Mouse (Mus musculus) embryonic facial prominence, embryonic 11.5 days (tissue): ENCODE measurements around the gene Atp13a5. TPM values are rescaled to one million over a fixed set of nuclear protein-coding genes. Genes with fewer than 3 reads are reported as not detected.

ENCODE experiments used
- ATAC-seq: fragments of 200-750 bp; cut with Nextera tagmentation; replicated peaks from 2 replicates; pipeline ENCODE4 v1.8.0; 2017; ENCODE audit warnings: low read depth; ENCODE audit not compliant: insufficient number of reproducible peaks, low FRiP score, low TSS enrichment
- DNase-seq: peaks from one replicate; pipeline ENCODE4 v3.0.0-alpha.2; 2015; ENCODE audit warnings: low spot score
- H3K27ac ChIP-seq: fragments of 300-500 bp; sonication (generic); replicated peaks from 2 replicates; pipeline ENCODE4 v1.5.1; 2014; ENCODE audit warnings: mild to moderate bottlenecking, low read depth, low read length, control low read depth
- H3K27me3 ChIP-seq: fragments of 300-500 bp; sonication (generic); 2 replicates; pipeline ENCODE4 v1.6.1; 2014; ENCODE audit warnings: mild to moderate bottlenecking, low read length, moderate library complexity, mixed read lengths; ENCODE audit not compliant: control insufficient read depth, insufficient read depth
- H3K36me3 ChIP-seq: fragments of 300-500 bp; sonication (generic); replicated peaks from 2 replicates; pipeline ENCODE4 v1.6.1; 2014; ENCODE audit warnings: low read depth, mild to moderate bottlenecking, low read length, moderate library complexity, mixed read lengths; ENCODE audit not compliant: control insufficient read depth, insufficient read depth
- H3K4me1 ChIP-seq: fragments of 300-500 bp; sonication (generic); 2 replicates; pipeline ENCODE4 v1.6.1; 2014; ENCODE audit warnings: low read length, mixed read lengths; ENCODE audit not compliant: control insufficient read depth, insufficient read depth
- H3K4me2 ChIP-seq: fragments of 300-500 bp; sonication (generic); 2 replicates; pipeline ENCODE4 v1.6.1; 2014; ENCODE audit warnings: low read depth, mild to moderate bottlenecking, control low read depth, low read length, moderate library complexity
- H3K4me3 ChIP-seq: fragments of 300-500 bp; sonication (generic); 2 replicates; pipeline ENCODE4 v1.5.1; 2014; ENCODE audit warnings: low read depth, low read length, control low read depth
- H3K9ac ChIP-seq: fragments of 300-500 bp; sonication (generic); replicated peaks from 2 replicates; pipeline ENCODE4 v1.6.1; 2014; ENCODE audit warnings: mild to moderate bottlenecking, control low read depth, low read length
- H3K9me3 ChIP-seq: fragments of 300-500 bp; sonication (generic); replicated peaks from 2 replicates; pipeline ENCODE4 v1.6.1; 2016; ENCODE audit warnings: mild to moderate bottlenecking, low read length, inconsistent platforms, mixed read lengths; ENCODE audit not compliant: control insufficient read depth
- WGBS: fragments of 180-500 bp; shearing (Covaris S2); extraction: QIAGEN DNeasy Blood & Tissue Kit; methylation state at CpG from one replicate; pipeline ENCODE4 v1.1.7; 2014; 5-methylcytosine and 5-hydroxymethylcytosine counted together
- polyA plus RNA-seq: library from polyadenylated mRNA; unstranded; fragments of >200 nt; fragmentation: Nextera tagmentation; extraction: Ambion mirVana; gene quantifications from 2 replicates; pipeline ENCODE4 v1.2.1, GENCODE M21; 2014

The Atp13a5 gene
- polyA plus RNA-seq, result 0.10 TPM in 1 of 2 replicates, not detected in the other

DNA sequence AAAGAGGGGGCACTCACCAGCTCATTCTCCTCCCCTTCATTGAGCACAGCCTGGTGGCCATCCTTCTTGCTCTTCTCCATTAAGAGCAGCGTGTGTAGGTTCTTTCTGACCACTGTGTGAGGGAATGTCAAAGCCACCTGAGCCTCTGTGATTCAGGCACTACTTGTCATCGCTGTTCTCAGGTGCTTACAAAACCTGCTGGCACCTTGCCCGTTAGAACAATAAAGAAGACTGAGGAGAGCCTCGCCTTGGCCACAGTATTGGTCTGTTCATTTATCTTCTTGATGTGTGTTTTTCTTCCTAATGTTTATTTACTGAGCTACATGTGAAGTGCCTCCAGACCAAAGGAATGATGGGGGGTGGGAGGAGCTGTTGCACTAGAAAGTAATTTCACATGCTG lies at the start of gene Atp13a5:
Gene Atp13a5 (minus strand): TSS at position 275 of the 400 bp plus-strand sequence.
- no peak for ATAC-seq
- 80% methylated on average over 4 of the region's 4 CpGs for WGBS

DNA sequence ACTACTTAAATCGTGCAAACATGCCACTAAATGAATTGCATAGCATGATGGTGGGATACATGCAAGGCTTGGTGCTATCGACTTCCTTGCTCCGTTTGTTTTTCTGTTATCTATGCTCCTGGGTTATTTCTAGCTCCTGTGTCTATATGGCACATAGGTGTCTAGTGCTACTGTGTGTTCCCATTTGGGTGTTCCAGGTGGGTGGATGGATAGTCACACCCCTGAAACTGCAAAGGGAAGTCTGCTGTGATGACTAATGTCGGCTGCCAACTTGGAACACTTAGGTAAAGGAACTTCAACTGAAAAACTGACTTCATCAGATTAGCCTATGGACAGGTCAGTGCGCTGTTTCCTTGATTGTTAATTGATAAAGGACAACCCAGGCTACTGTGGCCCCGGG lies 36.3 kb upstream of the Atp13a5 start:
- H3K4me3 ChIP-seq, result no peak overlapping the region
- no peaks in the 10 kb centered on the region for H3K36me3 ChIP-seq
- H3K9ac ChIP-seq, result no peak overlapping the region
- no peak overlapping the region for H3K4me2 ChIP-seq
- no peaks in the 10 kb centered on the region for H3K27me3 ChIP-seq
- no peak for ATAC-seq
- H3K27ac ChIP-seq, result no peak overlapping the region
- DNase-seq, result no peak
- no peaks in the 10 kb centered on the region for H3K4me1 ChIP-seq
- no peaks in the 10 kb centered on the region for H3K9me3 ChIP-seq
- 88% methylated on average over 6 of the region's 6 CpGs for WGBS

More for the DNA sequence above, at the start of gene Atp13a5:
- Histone ChIP-seq H3K4me1 (no peaks in the 10 kb centered on the region), H3K36me3 (no peaks in the 10 kb centered on the region), H3K9ac (no peak within 1 kb of the TSS), H3K4me2 (no peak within 1 kb of the TSS), H3K27me3 (no peaks in the 10 kb centered on the region), H3K27ac (no peak within 1 kb of the TSS), H3K4me3 (no peak within 1 kb of the TSS), H3K9me3 (no peaks in the 10 kb centered on the region)
- DNase-seq, result no peak

DNA sequence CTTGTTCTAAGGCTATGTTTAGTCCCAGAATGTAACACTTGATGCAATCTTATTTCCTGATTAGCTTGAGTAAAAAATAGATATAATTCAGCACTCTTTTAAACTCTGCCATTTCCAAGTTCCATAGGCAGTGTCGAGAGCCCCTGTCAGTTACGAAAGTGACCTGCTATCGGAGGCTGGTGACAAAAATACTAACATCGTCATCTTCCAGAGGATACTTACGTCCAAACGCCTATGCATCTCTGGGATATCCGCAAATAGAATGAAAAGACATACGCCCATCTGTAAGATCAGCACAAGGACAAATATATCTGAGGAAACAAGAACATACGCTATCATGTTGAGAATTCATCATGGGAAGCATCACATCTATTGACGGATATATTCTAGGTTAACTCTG lies 28.8 kb upstream of the Atp13a5 start:
- no peak for ATAC-seq
- Histone ChIP-seq H3K9me3 (no peaks in the 10 kb centered on the region), H3K4me3 (no peak overlapping the region), H3K27me3 (no peaks in the 10 kb centered on the region), H3K27ac (no peak overlapping the region), H3K36me3 (no peaks in the 10 kb centered on the region), H3K9ac (no peak overlapping the region), H3K4me2 (no peak overlapping the region), H3K4me1 (no peaks in the 10 kb centered on the region)
- DNase-seq, result no peak
- WGBS, result 93% methylated on average over 10 of the region's 10 CpGs

DNA sequence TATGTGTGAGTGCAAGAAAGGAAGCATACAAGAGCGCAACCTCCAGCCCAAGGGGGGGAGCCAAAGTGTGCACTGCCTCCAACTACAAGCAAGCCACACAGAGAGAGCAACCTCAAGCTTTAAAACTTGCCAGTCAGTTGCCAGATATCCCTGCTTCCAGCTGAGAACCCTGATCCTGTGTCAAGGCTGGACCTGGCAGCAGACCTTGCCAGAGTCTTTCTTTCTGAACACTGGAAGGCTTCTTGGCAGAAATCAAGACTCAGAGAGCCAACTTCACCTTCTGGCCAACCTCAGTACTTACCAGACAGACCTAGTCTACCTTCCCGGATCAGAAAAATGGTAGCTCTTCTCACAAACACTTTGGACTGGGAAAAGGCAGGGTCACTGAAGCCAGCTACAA lies 20.5 kb upstream of the Atp13a5 start:
- Histone ChIP-seq H3K27ac (no peak overlapping the region), H3K9ac (no peak overlapping the region), H3K4me2 (no peak overlapping the region), H3K27me3 (no peaks in the 10 kb centered on the region), H3K36me3 (no peaks in the 10 kb centered on the region), H3K9me3 (no peaks in the 10 kb centered on the region), H3K4me3 (no peak overlapping the region), H3K4me1 (no peaks in the 10 kb centered on the region)
- no peak for DNase-seq
- no peak for ATAC-seq
- 85% methylated on average over 2 of the region's 2 CpGs for WGBS

DNA sequence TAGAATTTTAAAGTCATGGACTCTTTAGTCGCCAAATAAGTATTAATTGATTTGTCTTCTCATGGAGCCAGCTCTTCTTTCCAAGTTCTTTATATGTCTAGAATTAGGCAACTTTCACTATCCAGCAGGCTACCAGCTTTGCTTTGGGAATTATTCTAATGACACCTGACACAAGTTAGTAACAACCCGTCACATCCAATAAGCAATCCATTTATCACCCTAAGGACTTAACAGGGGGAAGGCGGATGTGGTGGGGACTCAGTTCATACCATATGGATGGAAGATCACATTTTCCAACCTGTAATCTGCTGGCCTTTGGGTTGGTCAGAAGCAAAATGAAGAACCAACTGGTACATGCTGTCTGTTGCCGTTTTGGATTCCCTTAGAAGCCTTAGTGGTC lies 6.2 kb upstream of the Atp13a5 start:
- Histone ChIP-seq H3K9me3 (no peaks in the 10 kb centered on the region), H3K27me3 (no peaks in the 10 kb centered on the region), H3K4me3 (no peak overlapping the region), H3K36me3 (no peaks in the 10 kb centered on the region), H3K9ac (no peak overlapping the region), H3K27ac (no peak overlapping the region), H3K4me1 (no peaks in the 10 kb centered on the region), H3K4me2 (no peak overlapping the region)
- DNase-seq, result no peak
- WGBS, result 83% methylated on average over 4 of the region's 4 CpGs
- no peak for ATAC-seq

DNA sequence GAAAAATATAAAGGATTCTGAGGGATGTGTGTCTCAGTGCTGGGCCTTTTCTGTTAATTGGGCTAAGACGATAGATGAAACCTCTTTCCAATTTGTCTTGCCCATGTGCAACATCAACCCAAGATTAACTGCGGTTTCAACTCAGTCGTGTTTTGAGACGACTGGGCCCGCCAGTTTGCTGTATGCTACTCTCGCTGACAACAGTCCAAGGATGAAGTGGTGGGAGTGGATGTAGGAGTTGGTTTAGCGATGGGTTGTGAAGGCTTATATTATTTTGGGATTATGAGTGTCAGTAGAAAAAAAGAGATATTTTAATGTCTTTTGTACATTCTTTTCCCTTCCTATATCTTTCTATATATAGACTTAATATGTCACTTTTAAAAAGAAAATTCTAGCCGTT lies 3.9 kb downstream of the Atp13a5 start:
- no peaks in the 10 kb centered on the region for H3K9me3 ChIP-seq

DNA sequence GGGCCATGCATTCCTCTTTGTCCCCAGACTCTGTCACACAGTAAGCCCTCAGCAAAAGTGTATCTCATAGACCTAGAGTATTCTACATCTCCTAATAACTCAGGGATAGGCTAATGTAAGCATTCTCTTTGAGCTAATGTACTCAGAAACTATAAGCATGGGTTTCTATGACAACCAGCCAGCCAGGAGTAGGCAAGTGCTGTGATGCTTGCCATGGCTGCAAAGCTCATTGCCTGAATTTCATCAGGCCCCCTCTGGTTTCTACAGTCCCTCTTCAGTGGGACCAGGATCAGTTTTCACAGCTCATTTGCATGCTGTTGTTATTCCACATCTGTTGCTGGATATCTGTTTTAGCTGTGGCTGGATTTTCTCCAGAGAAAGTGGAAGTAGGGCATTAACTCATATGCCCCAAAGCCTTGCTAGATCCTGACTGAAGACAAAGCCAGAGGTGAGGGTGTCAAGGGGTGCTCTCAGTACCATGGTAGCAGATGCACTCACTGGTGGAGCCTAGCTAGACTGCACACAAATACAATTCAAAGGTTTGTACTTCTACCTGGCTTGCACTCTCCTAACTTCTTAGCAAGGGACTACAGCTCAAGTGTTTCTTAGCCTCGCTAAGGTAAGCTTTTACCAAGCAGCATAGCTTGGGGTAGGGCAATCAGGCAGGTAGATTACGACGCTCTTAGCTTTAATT lies 47.0 kb downstream of the Atp13a5 start:
- Histone ChIP-seq H3K36me3 (no peaks in the 10 kb centered on the region), H3K4me1 (no peaks in the 10 kb centered on the region), H3K27ac (no peak overlapping the region), H3K9me3 (no peaks in the 10 kb centered on the region), H3K27me3 (no peaks in the 10 kb centered on the region), H3K4me3 (no peak overlapping the region), H3K9ac (no peak overlapping the region), H3K4me2 (no peak overlapping the region)
- peak; percentile 40 for DNase-seq
- WGBS, result 70% methylated on average over 3 of the region's 3 CpGs
- peak; percentile 48; the same call in 1 of the 2 replicates for ATAC-seq

More for the DNA sequence above, 3.9 kb downstream of the Atp13a5 start:
- Histone ChIP-seq H3K27ac (no peak overlapping the region), H3K4me2 (no peak overlapping the region), H3K27me3 (no peaks in the 10 kb centered on the region), H3K36me3 (no peaks in the 10 kb centered on the region), H3K4me3 (no peak overlapping the region), H3K9ac (no peak overlapping the region), H3K4me1 (no peaks in the 10 kb centered on the region)
- DNase-seq (no peak), ATAC-seq (no peak)
- WGBS, result 90% methylated on average over 8 of the region's 8 CpGs

DNA sequence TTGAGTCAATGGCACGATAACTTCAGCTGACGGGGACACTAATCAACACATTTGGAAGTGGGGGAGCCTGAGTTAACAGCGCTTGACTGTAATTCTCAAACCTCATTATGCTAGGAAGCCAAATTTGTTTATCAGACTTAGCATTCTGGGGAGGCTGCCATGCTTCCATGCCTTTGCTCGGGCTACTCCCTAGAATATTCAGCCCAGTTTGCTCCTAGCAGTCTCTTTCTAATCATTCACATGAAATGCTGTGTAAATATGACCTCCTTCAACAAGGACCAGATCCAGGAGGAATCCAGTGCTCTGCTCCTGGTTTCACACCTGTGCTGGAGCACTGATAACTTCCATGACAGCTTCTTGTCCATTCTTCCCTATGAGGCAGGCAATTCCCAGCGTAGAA lies 47.6 kb downstream of the Atp13a5 start:
- Histone ChIP-seq H3K4me3 (no peak overlapping the region), H3K36me3 (no peaks in the 10 kb centered on the region), H3K9ac (no peak overlapping the region), H3K27ac (no peak overlapping the region), H3K4me1 (no peaks in the 10 kb centered on the region), H3K4me2 (no peak overlapping the region), H3K9me3 (no peaks in the 10 kb centered on the region), H3K27me3 (no peaks in the 10 kb centered on the region)
- DNase-seq (no peak), ATAC-seq (no peak)
- WGBS, result 85% methylated on average over 5 of the region's 5 CpGs
